Mouse (Mus musculus) limb, embryonic 11.5 days (tissue): ENCODE results near the gene B430306N03Rik. TPM values are rescaled to one million over a fixed set of nuclear protein-coding genes. Genes with fewer than 3 reads are reported as not detected.

Source experiments
- ATAC-seq: fragments of 200-750 bp; cut with Nextera tagmentation; 2 replicates; pipeline ENCODE4 v1.8.0; 2017; ENCODE audit warnings: low read depth; ENCODE audit not compliant: insufficient number of reproducible peaks, low FRiP score, low TSS enrichment
- DNase-seq: peaks from one replicate; pipeline ENCODE4 v3.0.0-alpha.2; 2015; ENCODE audit warnings: low spot score
- H3K27ac ChIP-seq: fragments of 300-500 bp; sonication (generic); replicated peaks from 2 replicates; pipeline ENCODE4 v1.5.1; 2014; ENCODE audit warnings: low read depth, mild to moderate bottlenecking, low read length
- H3K27me3 ChIP-seq: fragments of 300-500 bp; sonication (generic); 2 replicates; pipeline ENCODE4 v1.6.1; 2014; ENCODE audit warnings: mild to moderate bottlenecking, low read length, mixed read lengths; ENCODE audit not compliant: control insufficient read depth, insufficient read depth
- H3K36me3 ChIP-seq: fragments of 300-500 bp; sonication (generic); 2 replicates; pipeline ENCODE4 v1.6.1; 2014; ENCODE audit warnings: mild to moderate bottlenecking, low read length, moderate library complexity, mixed read lengths; ENCODE audit not compliant: control insufficient read depth, insufficient read depth
- H3K4me1 ChIP-seq: fragments of 300-500 bp; sonication (generic); 2 replicates; pipeline ENCODE4 v1.6.1; 2014; ENCODE audit warnings: low read length, mixed read lengths; ENCODE audit not compliant: control insufficient read depth, insufficient read depth
- H3K4me2 ChIP-seq: fragments of 300-500 bp; sonication (generic); 2 replicates; pipeline ENCODE4 v1.6.1; 2014; ENCODE audit warnings: low read depth, mild to moderate bottlenecking, moderate library complexity; ENCODE audit not compliant: severe bottlenecking
- H3K4me3 ChIP-seq: fragments of 300-500 bp; sonication (generic); 2 replicates; pipeline ENCODE4 v1.5.1; 2014; ENCODE audit warnings: low read depth, low read length
- H3K9ac ChIP-seq: fragments of 300-500 bp; sonication (generic); 2 replicates; pipeline ENCODE4 v1.6.1; 2014; ENCODE audit warnings: mild to moderate bottlenecking, low read length
- H3K9me3 ChIP-seq: fragments of 300-500 bp; sonication (generic); 2 replicates; pipeline ENCODE4 v1.6.1; 2016; ENCODE audit warnings: low read length; ENCODE audit not compliant: control insufficient read depth
- WGBS: fragments of 180-500 bp; shearing (Covaris S2); extraction: QIAGEN DNeasy Blood & Tissue Kit; methylation state at CpG from one replicate; pipeline ENCODE4 v1.1.7; 2014; 5-methylcytosine and 5-hydroxymethylcytosine counted together
- polyA plus RNA-seq: library from polyadenylated mRNA; unstranded; fragments of >200 nt; fragmentation: Nextera tagmentation; extraction: Ambion mirVana; gene quantifications from 2 replicates; pipeline ENCODE4 v1.2.1, GENCODE M21; 2014

Gene B430306N03Rik
- polyA plus RNA-seq, 1 experiment from 2014 or later, result 0.09 TPM

DNA sequence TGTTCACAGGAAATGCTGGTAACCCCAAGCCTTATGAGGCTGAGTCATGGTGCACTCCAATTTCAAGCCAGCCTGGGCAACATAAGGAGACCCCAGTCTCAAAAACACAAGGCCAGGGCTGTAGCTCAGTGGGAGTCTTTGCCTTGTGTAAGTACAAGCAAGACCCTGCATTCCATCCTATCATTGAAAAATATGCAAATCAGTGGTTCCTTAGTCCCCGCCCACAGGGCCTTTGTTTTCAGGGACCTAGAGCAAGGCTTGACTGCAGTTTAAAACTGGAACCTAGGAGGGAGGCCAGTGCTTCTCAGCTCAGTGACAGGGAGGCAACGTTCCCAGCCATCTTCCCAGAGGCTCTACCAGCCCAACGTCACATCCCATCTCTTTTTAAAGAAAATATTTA lies 7.3 kb downstream of the B430306N03Rik start:
- H3K9ac ChIP-seq, result no peak overlapping the region
- no peaks in the 10 kb centered on the region for H3K9me3 ChIP-seq
- H3K4me2 ChIP-seq, result no peak overlapping the region
- no peaks in the 10 kb centered on the region for H3K4me1 ChIP-seq
- ATAC-seq (no peak), DNase-seq (no peak)
- no peak overlapping the region for H3K4me3 ChIP-seq
- no peaks in the 10 kb centered on the region for H3K27me3 ChIP-seq
- no peaks in the 10 kb centered on the region for H3K36me3 ChIP-seq
- no peak overlapping the region for H3K27ac ChIP-seq
- WGBS, result 70% methylated on average over 3 of the region's 3 CpGs

DNA sequence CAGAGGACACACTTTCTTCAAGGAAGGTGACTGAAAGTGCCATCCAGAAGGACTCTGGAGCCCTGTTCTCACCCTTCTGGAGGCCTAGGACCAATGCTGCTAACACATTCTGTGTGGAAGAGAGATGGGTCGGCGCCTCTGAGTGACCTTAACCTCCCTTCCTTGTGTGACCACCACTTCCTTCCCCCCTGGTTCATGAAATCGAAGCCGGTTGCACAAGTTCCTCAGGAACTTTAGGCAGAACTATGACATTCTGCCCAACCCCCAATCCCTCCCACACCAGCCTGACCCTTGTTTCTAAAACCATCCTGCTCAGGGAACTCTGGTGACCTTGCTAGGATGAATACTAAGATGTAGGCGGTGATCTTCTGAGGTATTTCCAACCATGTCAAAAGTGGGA lies 8.3 kb downstream of the B430306N03Rik start:
- Histone ChIP-seq H3K27ac (no peak overlapping the region), H3K27me3 (no peaks in the 10 kb centered on the region), H3K9ac (no peak overlapping the region), H3K4me3 (no peak overlapping the region), H3K36me3 (no peaks in the 10 kb centered on the region), H3K9me3 (no peaks in the 10 kb centered on the region), H3K4me2 (no peak overlapping the region), H3K4me1 (no peaks in the 10 kb centered on the region)
- no peak for DNase-seq
- WGBS, result 89% methylated on average over 5 of the region's 5 CpGs
- ATAC-seq, result no peak

DNA sequence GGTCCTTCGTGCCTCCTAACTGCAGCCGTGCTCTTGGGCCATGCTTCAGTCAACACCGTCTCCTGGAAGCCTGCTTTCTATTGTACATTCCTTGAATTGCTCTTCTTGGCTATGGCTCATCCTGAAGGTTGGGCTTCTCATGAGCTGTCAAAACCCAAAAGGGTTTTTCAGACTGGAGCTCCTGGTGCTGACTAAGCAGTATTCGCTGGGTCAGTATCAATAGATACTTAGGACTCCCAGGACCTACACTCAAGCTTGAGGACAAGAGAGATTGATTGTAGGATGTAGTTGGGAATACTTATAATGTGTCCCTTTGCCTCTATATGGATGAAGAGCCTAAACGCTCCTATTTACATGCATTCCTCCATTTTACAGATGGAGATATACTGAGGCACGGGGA lies 9.2 kb downstream of the B430306N03Rik start:
- Histone ChIP-seq H3K4me1 (no peaks in the 10 kb centered on the region), H3K9me3 (no peaks in the 10 kb centered on the region), H3K27ac (no peak overlapping the region), H3K4me2 (no peak overlapping the region), H3K4me3 (no peak overlapping the region), H3K9ac (no peak overlapping the region), H3K27me3 (no peaks in the 10 kb centered on the region), H3K36me3 (no peaks in the 10 kb centered on the region)
- WGBS, result 93% methylated on average over 6 of the region's 6 CpGs
- ATAC-seq (no peak), DNase-seq (no peak)

DNA sequence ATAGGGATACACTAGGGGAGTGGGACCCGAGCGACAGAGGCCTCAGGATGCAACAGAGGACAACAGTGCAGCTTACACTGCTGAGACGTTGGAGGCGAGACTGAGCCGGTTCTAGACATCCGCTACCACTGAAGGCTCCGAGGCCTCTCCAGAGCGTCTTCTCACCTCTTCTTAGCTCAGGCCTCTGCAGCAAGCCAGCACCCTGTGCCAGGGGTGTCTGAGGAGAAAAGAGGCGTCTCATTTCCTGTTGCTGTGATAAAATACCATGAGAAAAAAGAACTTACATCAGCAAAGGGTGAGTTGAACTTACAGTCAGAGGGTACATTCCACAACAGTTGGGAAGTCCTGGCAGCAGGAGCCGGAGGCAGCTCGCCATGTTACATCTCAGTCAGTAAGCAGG lies 9.7 kb downstream of the B430306N03Rik start:
- ATAC-seq, result no peak
- Histone ChIP-seq H3K36me3 (no peaks in the 10 kb centered on the region), H3K27ac (no peak overlapping the region), H3K4me1 (no peaks in the 10 kb centered on the region), H3K4me3 (no peak overlapping the region), H3K4me2 (no peak overlapping the region), H3K9me3 (no peaks in the 10 kb centered on the region), H3K27me3 (no peaks in the 10 kb centered on the region), H3K9ac (no peak overlapping the region)
- DNase-seq, result no peak
- 89% methylated on average over 11 of the region's 11 CpGs for WGBS

DNA sequence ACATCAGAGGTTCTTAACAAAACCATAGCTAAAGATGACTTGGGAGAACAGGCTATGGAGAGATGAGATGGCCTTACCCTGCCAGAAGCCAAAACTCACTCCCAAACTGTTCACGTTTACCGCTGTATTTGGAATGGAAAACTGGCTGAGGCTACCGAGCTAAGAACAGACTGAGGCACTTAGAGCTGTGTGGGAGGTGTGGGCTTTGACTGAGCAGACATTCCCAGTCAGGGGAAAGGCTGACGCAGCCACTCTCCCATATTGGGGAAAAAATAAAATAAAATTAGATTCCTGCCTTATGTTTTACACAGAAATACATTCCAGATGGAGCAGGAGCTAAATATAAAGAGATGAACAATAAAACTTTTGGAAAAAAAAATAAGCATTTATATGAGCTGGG lies 10.7 kb downstream of the B430306N03Rik start:
- Histone ChIP-seq H3K36me3 (no peaks in the 10 kb centered on the region), H3K4me3 (no peak overlapping the region), H3K4me1 (no peaks in the 10 kb centered on the region), H3K27me3 (no peaks in the 10 kb centered on the region), H3K27ac (no peak overlapping the region), H3K4me2 (no peak overlapping the region), H3K9me3 (no peaks in the 10 kb centered on the region), H3K9ac (no peak overlapping the region)
- WGBS, result 81% methylated on average over 4 of the region's 4 CpGs
- no peak for ATAC-seq
- DNase-seq, result no peak

DNA sequence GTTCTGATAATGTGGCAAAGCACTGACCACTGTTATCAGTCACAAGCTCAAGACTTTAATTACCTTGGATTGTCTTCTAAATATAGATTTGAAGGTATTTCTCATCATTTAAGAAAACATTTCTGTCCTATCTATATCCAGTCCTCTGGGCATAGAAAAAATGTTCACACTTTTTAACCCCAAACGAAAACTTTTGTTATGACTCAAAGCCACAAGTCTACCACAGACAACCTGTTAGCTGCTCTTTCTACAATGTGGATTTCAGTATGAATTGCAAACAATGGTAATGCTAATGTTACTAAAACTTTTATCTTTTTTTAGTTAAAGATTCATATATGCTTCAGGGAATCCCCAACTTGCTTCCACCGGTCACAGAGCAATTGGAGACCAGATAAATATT lies 16.6 kb downstream of the B430306N03Rik start:
- Histone ChIP-seq H3K9ac (no peak overlapping the region), H3K4me2 (no peak overlapping the region), H3K36me3 (no peaks in the 10 kb centered on the region), H3K27ac (no peak overlapping the region), H3K4me3 (no peak overlapping the region), H3K9me3 (no peaks in the 10 kb centered on the region), H3K27me3 (no peaks in the 10 kb centered on the region), H3K4me1 (no peaks in the 10 kb centered on the region)
- 95% methylated on average over 2 of the region's 2 CpGs for WGBS
- ATAC-seq (no peak), DNase-seq (no peak)

DNA sequence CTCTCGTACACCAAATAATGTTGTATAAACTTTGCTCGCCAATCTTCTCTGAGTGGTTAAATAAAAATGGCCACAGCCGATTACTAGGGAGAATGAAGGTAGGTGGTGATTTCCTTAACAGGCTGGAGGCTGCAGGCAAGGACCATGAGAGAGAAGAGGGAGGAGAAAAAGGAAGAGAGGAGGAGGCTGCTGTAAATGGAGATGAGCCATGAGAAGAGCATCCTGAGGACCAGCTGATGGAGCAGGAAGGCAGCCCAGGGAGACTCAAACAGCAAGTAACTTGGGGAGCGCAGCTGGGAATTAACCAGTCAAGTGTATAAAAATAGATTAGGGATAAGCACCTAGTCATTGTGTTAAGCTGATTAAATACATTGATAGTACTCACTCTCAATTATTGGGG lies 18.2 kb downstream of the B430306N03Rik start:
- no peak for ATAC-seq
- H3K4me3 ChIP-seq, result no peak overlapping the region
- no peak for DNase-seq
- no peaks in the 10 kb centered on the region for H3K9me3 ChIP-seq
- H3K27ac ChIP-seq, result no peak overlapping the region
- H3K4me1 ChIP-seq, result no peaks in the 10 kb centered on the region
- H3K36me3 ChIP-seq, result no peaks in the 10 kb centered on the region
- no peak overlapping the region for H3K4me2 ChIP-seq
- WGBS, result 94% methylated on average over 4 of the region's 4 CpGs
- H3K27me3 ChIP-seq, result no peaks in the 10 kb centered on the region
- H3K9ac ChIP-seq, result no peak overlapping the region

DNA sequence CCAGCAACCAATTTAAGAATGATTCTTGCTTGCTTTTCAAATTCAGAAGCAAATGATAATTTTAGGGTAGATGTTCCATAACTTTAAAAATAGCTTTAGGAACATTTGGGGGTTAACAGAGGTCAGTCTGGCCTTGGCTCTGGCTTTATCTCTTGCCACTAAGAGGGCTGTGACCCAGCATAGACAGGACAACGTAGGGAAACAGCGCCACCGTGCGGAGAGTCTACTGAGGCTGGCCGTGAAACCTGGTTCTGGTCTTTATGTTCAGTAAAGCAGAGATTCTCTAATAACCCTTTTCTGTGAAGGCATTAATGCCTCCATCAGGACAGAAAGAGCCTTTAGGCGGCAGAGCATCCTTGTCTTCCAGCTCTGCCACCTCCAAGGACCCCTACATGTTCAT lies 20.9 kb downstream of the B430306N03Rik start:
- no peak overlapping the region for H3K9ac ChIP-seq
- no peak overlapping the region for H3K4me3 ChIP-seq
- ATAC-seq (no peak), DNase-seq (peak; percentile 91)
- no peaks in the 10 kb centered on the region for H3K36me3 ChIP-seq
- H3K27ac ChIP-seq, result no peak overlapping the region
- no peaks in the 10 kb centered on the region for H3K27me3 ChIP-seq
- 4% methylated on average over 6 of the region's 6 CpGs for whole genome bisulfite sequencing
- no peak overlapping the region for H3K4me2 ChIP-seq
- H3K4me1 ChIP-seq, result no peaks in the 10 kb centered on the region
- no peaks in the 10 kb centered on the region for H3K9me3 ChIP-seq

DNA sequence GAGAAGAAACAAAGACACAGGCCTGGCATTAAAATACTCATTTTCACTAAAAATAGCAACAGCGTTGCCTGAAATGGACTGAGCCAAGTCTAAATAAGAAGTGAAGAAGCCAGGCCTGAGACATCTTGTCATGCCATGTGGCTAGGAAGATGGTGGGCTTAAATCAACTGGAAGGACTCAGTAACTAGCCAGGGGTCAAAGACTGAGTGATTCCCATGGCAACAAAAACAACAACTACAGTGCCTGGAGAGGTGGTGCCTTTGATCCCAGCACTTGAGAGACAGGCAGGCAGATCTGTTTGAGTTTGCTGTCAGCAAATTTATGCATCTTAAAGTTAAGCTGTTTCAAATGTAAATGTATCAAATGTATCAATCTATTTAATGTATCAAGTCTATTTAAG lies 24.3 kb downstream of the B430306N03Rik start:
- WGBS, result 92% methylated on average over 1 of the region's 1 CpGs

More for the DNA sequence above, 24.3 kb downstream of the B430306N03Rik start:
- no peak for ATAC-seq
- no peak for DNase-seq
- H3K9ac ChIP-seq, result no peak overlapping the region
- H3K4me1 ChIP-seq, result no peaks in the 10 kb centered on the region
- no peak overlapping the region for H3K4me3 ChIP-seq
- no peaks in the 10 kb centered on the region for H3K9me3 ChIP-seq
- no peaks in the 10 kb centered on the region for H3K36me3 ChIP-seq
- no peak overlapping the region for H3K4me2 ChIP-seq
- H3K27ac ChIP-seq, result no peak overlapping the region
- H3K27me3 ChIP-seq, result no peaks in the 10 kb centered on the region
